Mouse (Mus musculus) frontal cortex, adult 2 months (tissue): ENCODE data around the gene Lrrc57. TPM values are rescaled to one million over a fixed set of nuclear protein-coding genes. Genes with fewer than 3 reads are reported as not detected.
"Not testable (repeated sequence)": the region's sequence is repeated elsewhere in the genome, so short reads cannot be mapped to it uniquely, and the experiment has no call there.

Experiments
- DNase-seq, 2 experiments: peaks; one replicate each; pipeline ENCODE4 v3.0.0; 2022; ENCODE audit warnings: low spot score in 1 of 2; ENCODE audit errors: extremely low spot score in 1 of 2
- polyA plus RNA-seq: library from polyadenylated mRNA; depleted of rRNA; stranded (reverse); fragments of >200 nt; gene quantifications from 2 replicates; pipeline ENCODE4 v1.2.3, GENCODE M21; 2012

The Lrrc57 gene
- polyA plus RNA-seq, 1 experiment = 35.1 TPM

GRCm38 (mm10) chr2:120606021-120606690 lies 3.2 kb downstream of the Lrrc57 start:
- DNase-seq = peak in 1 of 2 experiments; percentile 70

- DNase-seq = no peak
Observed at GRCm38 (mm10) chr2:120599506-120599905, 9.8 kb downstream of the Lrrc57 start.

- peak in 1 of 2 experiments; percentile 60 for DNase-seq
Observed at GRCm38 (mm10) chr2:120597734-120598133, 11.6 kb downstream of the Lrrc57 start.

- DNase-seq = no peak
Observed at GRCm38 (mm10) chr2:120592227-120592626, 17.1 kb downstream of the Lrrc57 start.

GRCm38 (mm10) chr2:120589759-120590158 lies 19.6 kb downstream of the Lrrc57 start:
- peak; percentile 82 to 87 for DNase-seq

- no peak for DNase-seq
Observed at GRCm38 (mm10) chr2:120578286-120578685, 31.0 kb downstream of the Lrrc57 start.

- DNase-seq = no peak
Observed at GRCm38 (mm10) chr2:120577799-120578198, 31.5 kb downstream of the Lrrc57 start.

GRCm38 (mm10) chr2:120575978-120576377 lies 33.3 kb downstream of the Lrrc57 start:
- DNase-seq = no peak

- DNase-seq = no peak
Observed at GRCm38 (mm10) chr2:120575121-120575520, 34.2 kb downstream of the Lrrc57 start.

GRCm38 (mm10) chr2:120572161-120572560 lies 37.2 kb downstream of the Lrrc57 start:
- not testable (repeated sequence) for DNase-seq

GRCm38 (mm10) chr2:120571081-120571480 lies 38.2 kb downstream of the Lrrc57 start:
- no peak for DNase-seq

- DNase-seq = no peak
Observed at GRCm38 (mm10) chr2:120567798-120568320, 41.5 kb downstream of the Lrrc57 start.

- DNase-seq = peak; percentile 90 to 96
Observed at GRCm38 (mm10) chr2:120566886-120567797, 42.2 kb downstream of the Lrrc57 start, which contains the start of gene Snap23. Gene Snap23 (plus strand): TSS chr2:120567671.

- no peak for DNase-seq
Observed at GRCm38 (mm10) chr2:120565363-120565762, 44.0 kb downstream of the Lrrc57 start.

GRCm38 (mm10) chr2:120564548-120565188 lies 44.7 kb downstream of the Lrrc57 start:
- not testable (repeated sequence) for DNase-seq

GRCm38 (mm10) chr2:120563235-120563990 lies 45.9 kb downstream of the Lrrc57 start, which contains the start of gene Zfp106:
Gene Zfp106 (minus strand): TSS chr2:120563843.
- peak; percentile 84 to 93 for DNase-seq

- DNase-seq = no peak
Observed at GRCm38 (mm10) chr2:120562859-120563234, 46.5 kb downstream of the Lrrc57 start.

GRCm38 (mm10) chr2:120561524-120561923 lies 47.8 kb downstream of the Lrrc57 start:
- DNase-seq = no peak

- no peak for DNase-seq
Observed at GRCm38 (mm10) chr2:120558813-120559212, 50.5 kb downstream of the Lrrc57 start.

- DNase-seq = no peak
Observed at GRCm38 (mm10) chr2:120556868-120557267, 52.5 kb downstream of the Lrrc57 start.
